Mouse (Mus musculus) telencephalon, adult 2 months (tissue): ENCODE measurements at regions not wholly inside any gene's neighbourhood (a gene's known extent, or its start where the extent isn't known, plus 50 kb on each side); places are given as distances from the start of the nearest gene placed in this dataset.
"Not testable (repeated sequence)": the region's sequence is repeated elsewhere in the genome, so short reads cannot be mapped to it uniquely, and the experiment has no call there.

Experiments
- DNase-seq: peaks from one replicate; pipeline ENCODE4 v3.0.0-alpha.2; 2011; ENCODE audit warnings: low read depth, low spot score

- DNase-seq: no peak
Observed at GRCm38 (mm10) chr13:81008864-81009766, 125.9 kb downstream of the Arrdc3 start.

GRCm38 (mm10) chr13:81013953-81014352, 130.8 kb downstream of the Arrdc3 start:
- DNase-seq: no peak

GRCm38 (mm10) chr13:81020106-81020747, 137.0 kb downstream of the Arrdc3 start:
- DNase-seq: no peak

- DNase-seq: no peak
Observed at GRCm38 (mm10) chr13:81020811-81021210, 137.6 kb downstream of the Arrdc3 start.

GRCm38 (mm10) chr13:81022410-81022809, 139.2 kb downstream of the Arrdc3 start:
- DNase-seq: no peak

- DNase-seq: not testable (repeated sequence)
Observed at GRCm38 (mm10) chr13:81025241-81025760, 142.1 kb downstream of the Arrdc3 start.

GRCm38 (mm10) chr13:81037316-81037715, 154.1 kb downstream of the Arrdc3 start:
- no peak for DNase-seq

GRCm38 (mm10) chr13:81038736-81039135, 155.6 kb downstream of the Arrdc3 start:
- DNase-seq: no peak

GRCm38 (mm10) chr13:81040494-81040893, 157.3 kb downstream of the Arrdc3 start:
- no peak for DNase-seq

- DNase-seq: no peak
Observed at GRCm38 (mm10) chr13:81041646-81042045, 158.5 kb downstream of the Arrdc3 start.
